Mouse (Mus musculus) intestine, postnatal 0 days (tissue): ENCODE data around the gene Nub1. TPM values are rescaled to one million over a fixed set of nuclear protein-coding genes. Genes with fewer than 3 reads are reported as not detected.

Experiments
- ATAC-seq: fragments of 200-750 bp; cut with Nextera tagmentation; 2 replicates; pipeline ENCODE4 v1.8.0; 2017; ENCODE audit warnings: mild to moderate bottlenecking, moderate TSS enrichment, moderate library complexity
- H3K27ac ChIP-seq: fragments of 300-500 bp; sonication (generic); 2 replicates; pipeline ENCODE4 v1.5.1; 2014; ENCODE audit warnings: mild to moderate bottlenecking, low read depth, low read length, moderate library complexity
- H3K27me3 ChIP-seq: fragments of 300-500 bp; sonication (generic); replicated peaks from 2 replicates; pipeline ENCODE4 v1.6.1; 2014; ENCODE audit warnings: low read length, mixed read lengths; ENCODE audit not compliant: control insufficient read depth, insufficient read depth
- H3K36me3 ChIP-seq: fragments of 300-500 bp; sonication (generic); 2 replicates; pipeline ENCODE4 v1.6.1; 2014; ENCODE audit warnings: mild to moderate bottlenecking, moderate library complexity; ENCODE audit not compliant: control insufficient read depth, insufficient read depth
- H3K4me1 ChIP-seq: fragments of 300-500 bp; sonication (generic); replicated peaks from 2 replicates; pipeline ENCODE4 v1.6.1; 2014; ENCODE audit warnings: antibody characterized with exemption, low read length, mixed read lengths; ENCODE audit not compliant: control insufficient read depth, insufficient read depth
- H3K4me2 ChIP-seq: fragments of 300-500 bp; sonication (generic); replicated peaks from 2 replicates; pipeline ENCODE4 v1.6.1; 2014; ENCODE audit warnings: low read depth, mild to moderate bottlenecking, moderate library complexity
- H3K4me3 ChIP-seq: fragments of 300-500 bp; sonication (generic); 2 replicates; pipeline ENCODE4 v1.5.1; 2014; ENCODE audit warnings: low read depth, low read length
- H3K9ac ChIP-seq: fragments of 300-500 bp; sonication (generic); 2 replicates; pipeline ENCODE4 v1.6.1; 2014; ENCODE audit warnings: mild to moderate bottlenecking, low read depth, low read length
- H3K9me3 ChIP-seq: fragments of 300-500 bp; sonication (generic); 2 replicates; pipeline ENCODE4 v1.6.1; 2016; ENCODE audit warnings: mixed run types; ENCODE audit not compliant: control insufficient read depth
- CTCF ChIP-seq: sonication (generic); IDR thresholded peaks from 2 replicates; pipeline ENCODE4 v1.5.1; 2016; ENCODE audit warnings: low read depth, mild to moderate bottlenecking, control low read depth, antibody characterized with exemption, moderate library complexity
- WGBS: fragments of 180-500 bp; shearing (Covaris S2); extraction: QIAGEN DNeasy Blood & Tissue Kit; methylation state at CpG from one replicate; pipeline ENCODE4 v1.1.7; 2014; 5-methylcytosine and 5-hydroxymethylcytosine counted together
- polyA plus RNA-seq: library from polyadenylated mRNA; unstranded; fragments of >200 nt; fragmentation: Nextera tagmentation; extraction: Ambion mirVana; gene quantifications from 2 replicates; pipeline ENCODE4 v1.2.1, GENCODE M21; 2015

Gene Nub1
- polyA plus RNA-seq, 1 experiment from 2014 or later, result 18.0 TPM

DNA sequence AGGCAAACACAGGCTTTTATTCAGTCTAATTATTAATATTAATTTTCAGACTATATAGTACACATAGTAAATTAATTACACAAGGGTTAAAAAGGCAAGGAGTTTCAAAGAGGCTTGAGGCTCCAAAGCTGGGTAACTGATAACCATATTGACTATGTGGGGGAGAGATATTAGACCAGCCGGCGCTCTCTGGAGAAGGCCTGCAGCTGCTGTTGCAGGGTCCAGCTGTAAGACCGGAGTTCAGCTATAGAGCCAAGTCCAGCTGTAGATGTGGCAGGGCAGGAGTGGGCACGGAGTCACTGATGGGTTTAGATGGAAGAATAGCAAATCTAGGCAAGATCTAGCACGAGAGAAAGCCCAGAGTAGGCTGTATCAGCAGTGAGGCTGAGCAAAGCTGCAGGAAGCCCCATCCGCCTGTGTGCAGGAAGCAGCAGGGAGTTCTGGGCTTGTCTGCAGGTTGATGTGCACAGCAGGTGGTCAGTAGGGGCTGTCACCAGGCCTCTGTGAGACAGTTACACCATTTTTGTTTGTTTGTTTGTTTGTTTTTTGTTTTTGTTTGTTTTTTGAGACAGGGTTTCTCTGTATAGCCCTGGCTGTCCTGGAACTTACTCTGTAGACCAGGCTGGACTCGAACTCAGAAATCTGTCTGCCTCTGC, 48.6 kb downstream of the Nub1 start:
- H3K27me3 ChIP-seq, result peaks cover 30% of the 10 kb centered on the region
- H3K36me3 ChIP-seq, result no peaks in the 10 kb centered on the region
- H3K4me2 ChIP-seq, result no peak overlapping the region
- H3K27ac ChIP-seq, result no peak overlapping the region; the same call in 1 of the 2 replicates
- no peaks in the 10 kb centered on the region for H3K9me3 ChIP-seq
- WGBS, result 46% methylated on average over 7 of the region's 7 CpGs
- TF ChIP-seq CTCF, result no peak
- no peak overlapping the region for H3K9ac ChIP-seq
- ATAC-seq, result no peak
- H3K4me1 ChIP-seq, result 0 out of 2 replicates have a peak, but pooled peaks cover 3% of the 10 kb centered on the region
- H3K4me3 ChIP-seq, result no peak overlapping the region

DNA sequence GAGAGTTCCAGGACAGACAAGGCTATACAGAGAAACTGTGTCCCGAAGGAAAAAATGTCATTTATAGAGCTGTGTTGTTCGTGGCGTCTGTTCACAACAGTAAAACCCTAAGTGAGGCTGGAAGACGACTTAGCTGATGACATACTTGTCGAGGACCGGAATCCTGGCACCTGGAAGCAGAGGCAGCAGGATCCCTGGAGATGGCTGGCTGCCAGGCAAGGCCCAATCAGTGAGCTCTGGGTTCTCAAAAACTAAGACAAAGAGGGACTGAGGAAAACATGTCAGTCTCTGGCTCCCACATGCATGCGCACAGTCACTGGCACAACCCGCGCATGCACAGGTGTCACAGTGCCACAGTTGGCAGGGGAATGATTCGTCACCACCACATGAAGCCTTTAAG, 52.3 kb downstream of the Nub1 start:
- Histone ChIP-seq H3K27me3 (no peaks in the 10 kb centered on the region), H3K4me3 (no peak overlapping the region), H3K36me3 (no peaks in the 10 kb centered on the region), H3K9ac (no peak overlapping the region), H3K9me3 (no peaks in the 10 kb centered on the region), H3K4me2 (no peak overlapping the region), H3K27ac (no peak overlapping the region), H3K4me1 (no peaks in the 10 kb centered on the region)
- WGBS, result 93% methylated on average over 10 of the region's 10 CpGs
- no peak for ATAC-seq
- no peak for TF ChIP-seq CTCF

- no peak for TF ChIP-seq CTCF
- ATAC-seq, result no peak
- no peak overlapping the region for H3K4me3 ChIP-seq
- no peak overlapping the region for H3K9ac ChIP-seq
- H3K36me3 ChIP-seq, result no peaks in the 10 kb centered on the region
- no peaks in the 10 kb centered on the region for H3K4me1 ChIP-seq
- no peaks in the 10 kb centered on the region for H3K9me3 ChIP-seq
- H3K27ac ChIP-seq, result no peak overlapping the region
- H3K4me2 ChIP-seq, result no peak overlapping the region
- no peaks in the 10 kb centered on the region for H3K27me3 ChIP-seq
- WGBS, result 57% methylated on average over 1 of the region's 1 CpGs
Measured at GRCm38 (mm10) chr5:24738517-24738916, 53.2 kb downstream of the Nub1 start.

GRCm38 (mm10) chr5:24739141-24739753, 53.9 kb downstream of the Nub1 start:
- H3K4me2 ChIP-seq, result peak overlapping the region; percentile 21; the same call in 1 of the 2 replicates
- H3K4me1 ChIP-seq, result no peaks in the 10 kb centered on the region
- H3K27ac ChIP-seq, result peak overlapping the region; percentile 55
- no peak overlapping the region for H3K9ac ChIP-seq
- WGBS, result 35% methylated on average over 15 of the region's 15 CpGs
- H3K27me3 ChIP-seq, result no peaks in the 10 kb centered on the region
- no peak for TF ChIP-seq CTCF
- no peaks in the 10 kb centered on the region for H3K9me3 ChIP-seq
- no peak overlapping the region for H3K4me3 ChIP-seq
- no peak for ATAC-seq
- no peaks in the 10 kb centered on the region for H3K36me3 ChIP-seq

DNA sequence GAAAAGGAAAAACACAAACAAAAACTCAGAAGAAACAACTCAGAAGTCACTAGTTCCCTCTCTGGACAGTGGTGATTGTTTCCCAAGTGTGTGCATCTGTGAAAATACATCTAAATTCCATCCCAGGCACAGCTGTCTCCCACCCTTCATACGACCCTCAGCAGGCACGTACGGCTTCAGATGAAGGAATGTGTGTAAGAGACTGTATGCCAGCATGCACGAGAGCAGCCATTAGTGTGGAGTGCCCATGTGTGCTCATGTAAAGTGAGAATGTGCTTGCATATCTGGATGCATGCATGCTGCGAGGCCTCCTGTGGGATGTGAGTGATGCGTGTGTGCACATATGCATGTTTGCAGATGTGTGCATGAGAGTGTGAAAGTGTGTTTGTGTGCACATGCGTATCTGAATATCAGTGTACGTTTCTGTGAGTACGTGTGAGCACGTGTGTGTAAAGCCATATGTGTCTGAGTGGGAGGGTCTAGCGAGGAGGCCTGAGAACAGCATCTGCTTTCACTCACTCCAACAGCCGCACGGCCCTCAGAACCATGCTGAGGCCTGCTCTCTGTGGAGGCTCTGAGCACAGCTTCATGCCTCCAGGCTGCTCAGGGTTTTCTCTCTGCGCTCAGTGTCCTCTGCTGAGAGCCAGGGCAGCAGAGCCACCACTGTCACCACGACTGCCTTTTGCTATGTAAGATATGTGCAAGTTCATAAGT, 56.0 kb downstream of the Nub1 start:
- H3K4me3 ChIP-seq, result no peak overlapping the region
- no peak overlapping the region for H3K4me2 ChIP-seq
- no peaks in the 10 kb centered on the region for H3K27me3 ChIP-seq
- no peak for ATAC-seq
- no peaks in the 10 kb centered on the region for H3K4me1 ChIP-seq
- H3K27ac ChIP-seq, result no peak overlapping the region
- no peak for TF ChIP-seq CTCF
- no peaks in the 10 kb centered on the region for H3K36me3 ChIP-seq
- H3K9me3 ChIP-seq, result no peaks in the 10 kb centered on the region
- no peak overlapping the region for H3K9ac ChIP-seq
- WGBS, result 66% methylated on average over 15 of the region's 15 CpGs

DNA sequence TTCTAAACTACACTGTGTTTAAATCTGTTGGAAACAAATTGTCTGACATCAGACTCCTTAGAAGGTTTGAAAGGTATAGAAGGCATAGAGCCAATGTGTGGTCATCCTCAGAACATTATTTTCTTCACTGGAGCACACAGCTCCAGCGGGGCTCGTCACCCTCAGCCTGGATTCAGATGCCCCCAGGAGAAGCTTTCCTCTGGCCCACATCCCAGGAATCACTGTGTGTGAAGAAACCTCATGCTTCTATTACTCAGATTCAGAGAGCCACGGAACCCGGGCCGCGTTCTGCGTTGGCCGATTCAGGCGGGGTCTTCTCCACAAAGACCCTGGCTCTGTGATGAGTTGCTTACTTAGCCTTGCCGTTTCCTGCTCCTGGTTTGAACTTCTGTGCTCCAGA, 58.6 kb downstream of the Nub1 start:
- Histone ChIP-seq H3K4me1 (no peaks in the 10 kb centered on the region), H3K4me2 (no peak overlapping the region), H3K36me3 (no peaks in the 10 kb centered on the region), H3K9ac (no peak overlapping the region), H3K27me3 (no peaks in the 10 kb centered on the region), H3K27ac (no peak overlapping the region), H3K9me3 (no peaks in the 10 kb centered on the region), H3K4me3 (no peak overlapping the region)
- no peak for TF ChIP-seq CTCF
- ATAC-seq, result no peak
- WGBS, result 91% methylated on average over 10 of the region's 10 CpGs
